Mouse (Mus musculus): ENCODE results near the gene Zfp839.

DNA sequence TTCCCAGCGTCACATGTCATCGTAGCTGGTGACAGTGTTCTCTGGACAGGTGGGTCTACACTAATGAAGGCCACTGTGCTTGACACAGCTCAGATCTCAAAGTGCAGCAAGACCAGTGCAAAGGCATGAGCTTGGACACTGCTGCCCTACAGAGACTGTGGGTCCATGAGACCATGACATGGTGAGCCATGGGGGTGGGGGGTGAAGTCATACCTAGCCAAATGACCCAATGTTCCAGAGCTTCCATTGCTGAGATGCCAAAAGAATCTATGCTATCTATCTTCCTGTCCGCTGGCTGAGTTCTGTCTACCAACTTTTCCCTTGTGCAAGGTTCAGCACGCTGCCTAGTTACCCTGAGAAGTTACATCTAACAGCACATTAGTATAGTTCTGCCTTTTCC is 21.1 kb upstream of the Zfp839 start:
- no peak for TF ChIP-seq EP300 (IDR thresholded peaks at IDR 0.05; ENCODE audit: low read depth)
- TF ChIP-seq CTCF (IDR thresholded peaks at IDR 0.05; ENCODE audit: low read depth) = no peak

Measured in liver, embryonic 14.5 days (tissue).